Mouse (Mus musculus): Measurements from ENCODE around the gene Zfp184.
"Not testable (repeated sequence)": the region's sequence is repeated elsewhere in the genome, so short reads cannot be mapped to it uniquely, and the experiment has no call there.

The Zfp184 gene

DNA sequence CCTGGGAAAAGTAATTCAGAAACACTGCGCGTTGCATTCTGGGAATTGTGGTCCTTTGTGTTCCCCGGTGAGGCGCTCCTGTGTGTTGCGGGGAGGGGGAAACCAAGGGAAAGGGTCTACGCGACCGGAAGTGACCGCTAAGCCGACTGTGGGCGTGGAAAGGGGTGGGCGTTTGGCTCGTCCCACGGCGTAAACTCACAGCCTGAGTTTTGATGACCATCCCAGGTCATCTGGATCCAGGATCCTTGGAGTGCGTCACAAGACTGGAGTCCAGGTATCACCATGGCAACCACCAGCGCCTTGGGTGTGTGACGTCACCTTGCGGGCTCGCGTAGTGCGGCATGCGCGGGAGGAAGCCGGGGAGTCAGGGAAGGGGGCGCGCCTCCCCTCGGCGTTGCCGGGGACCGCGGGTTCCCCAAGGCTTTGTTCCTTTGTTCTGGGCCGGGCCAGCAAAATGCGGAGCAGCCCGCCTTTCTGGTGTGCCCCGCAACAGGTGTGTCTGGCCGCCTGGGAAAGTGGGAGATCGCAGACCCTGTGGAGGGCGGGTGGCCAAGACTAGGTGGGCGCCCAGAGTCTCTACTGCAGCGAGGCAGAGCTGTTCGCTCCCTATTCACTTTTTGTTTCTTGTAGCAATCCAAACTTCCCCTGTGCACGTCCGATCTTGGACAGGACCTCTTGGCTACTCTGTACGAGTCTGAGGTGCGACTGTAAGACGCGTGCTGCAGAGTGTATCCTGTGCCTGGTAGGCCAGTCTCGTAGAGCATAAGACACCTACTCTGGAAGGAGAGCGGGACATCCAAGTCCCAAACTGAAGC, at the start of gene Zfp184:
TSS of gene Zfp184 (plus strand) at position 169 of the 815 bp plus-strand sequence.
- peak; percentile 97 for DNase-seq (ENCODE audit: low read depth, low spot score)

DNA sequence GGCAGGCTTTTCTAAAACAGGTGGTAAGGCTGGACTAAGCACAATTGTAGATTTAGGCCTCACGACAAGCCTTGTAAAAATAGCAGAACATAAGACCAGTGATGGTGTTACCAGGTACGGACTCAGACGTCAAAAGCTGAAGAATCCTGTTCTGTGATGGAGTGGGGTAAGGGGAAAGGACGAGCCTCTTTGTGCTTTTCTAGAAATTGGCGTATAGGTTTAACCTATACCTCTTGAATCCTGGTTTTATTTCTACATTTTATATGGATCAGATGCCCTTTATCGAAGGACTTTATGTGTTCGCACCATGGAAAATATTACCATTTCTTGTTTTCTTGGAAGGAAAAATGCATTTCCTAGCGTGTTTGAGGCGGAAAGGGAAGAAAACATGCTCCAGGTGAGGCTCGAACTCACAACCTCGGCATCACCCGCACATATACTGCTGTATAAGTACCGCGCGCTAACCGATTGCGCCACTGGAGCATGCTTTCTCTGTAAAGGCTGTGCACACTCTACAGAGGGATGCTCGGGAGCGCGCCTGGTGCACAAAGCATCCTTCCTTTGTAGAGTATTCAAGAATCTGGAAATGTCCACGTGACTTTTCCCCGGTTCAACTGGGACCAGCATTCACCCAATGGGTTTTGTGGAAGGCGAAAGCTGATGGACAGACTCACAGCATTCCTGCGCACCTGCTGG, 48.2 kb upstream of the Zfp184 start:
- DNase-seq (ENCODE audit: low read depth, low spot score): peak; percentile 91

DNA sequence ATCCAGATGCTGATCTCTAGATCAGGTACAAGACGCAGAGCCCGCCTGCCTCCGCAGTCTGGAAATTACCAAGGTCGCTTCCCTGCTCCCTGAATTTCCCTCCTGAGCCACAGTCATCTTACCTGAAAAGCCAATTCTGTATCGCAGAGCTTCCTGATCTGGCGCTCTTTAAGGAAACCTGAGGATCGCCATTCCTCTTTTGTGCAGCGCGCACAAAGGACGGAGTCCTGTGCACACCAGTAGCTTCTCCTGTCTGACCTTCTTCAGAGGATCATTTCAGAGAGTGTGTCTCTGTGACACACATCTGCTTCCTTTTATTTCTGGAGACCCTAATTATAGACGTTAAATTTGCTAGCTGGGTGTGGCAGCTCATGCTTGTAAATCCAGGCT, 47.7 kb upstream of the Zfp184 start:
- no peak for DNase-seq (ENCODE audit: low read depth, low spot score)

DNA sequence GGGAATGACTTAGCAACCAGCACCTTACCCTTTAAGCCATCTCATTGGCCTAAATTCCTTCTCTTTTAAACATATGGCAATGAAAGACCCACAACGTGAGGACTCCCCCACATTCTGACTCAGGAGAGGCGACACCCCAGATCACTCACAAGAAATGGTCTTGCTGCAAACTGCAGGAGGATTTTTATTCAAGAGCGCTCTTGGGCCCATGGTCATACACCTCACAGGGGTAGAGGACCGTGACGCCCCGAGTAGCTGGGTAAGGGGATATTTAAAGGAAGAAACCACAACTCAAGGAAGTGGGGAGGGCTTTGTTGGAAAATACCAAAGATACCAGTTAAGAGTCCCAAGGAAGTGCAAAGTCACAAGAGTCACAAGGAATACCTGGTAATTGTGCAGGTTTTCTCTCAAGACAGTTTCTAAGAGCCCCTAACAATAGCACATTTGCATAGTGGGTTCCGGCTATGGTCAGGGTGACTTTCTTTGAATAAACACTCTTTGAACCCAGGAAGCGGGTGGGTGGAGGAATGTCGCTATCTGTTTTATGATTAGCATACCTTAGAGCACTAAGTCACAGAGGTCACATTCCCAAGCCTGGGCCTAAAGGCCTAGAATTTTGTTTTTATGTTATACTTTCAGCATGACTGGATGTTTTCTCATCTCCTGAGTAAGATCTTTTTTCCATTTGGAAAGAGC, 43.9 kb upstream of the Zfp184 start:
- DNase-seq (ENCODE audit: low read depth, low spot score): not testable (repeated sequence)

DNA sequence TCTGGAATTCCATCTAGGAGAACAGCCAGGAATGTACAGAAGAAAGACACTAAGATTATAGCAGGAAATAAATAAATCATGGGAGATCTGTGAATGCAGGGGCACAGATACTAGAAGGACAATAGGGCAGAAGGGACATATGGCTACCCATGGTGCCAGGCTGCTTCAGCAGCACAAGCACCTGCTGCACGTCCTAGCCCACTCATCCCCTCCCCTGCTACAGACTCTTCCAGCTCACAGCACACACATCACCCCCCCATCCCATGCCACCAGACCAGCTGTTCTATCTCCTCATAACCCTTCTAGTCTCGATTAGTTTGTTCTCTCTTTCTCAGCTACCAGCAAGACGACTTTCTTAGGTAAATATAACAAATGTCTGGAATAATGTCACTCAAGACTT, 41.4 kb upstream of the Zfp184 start:
- no peak for DNase-seq (ENCODE audit: low read depth, low spot score)

DNA sequence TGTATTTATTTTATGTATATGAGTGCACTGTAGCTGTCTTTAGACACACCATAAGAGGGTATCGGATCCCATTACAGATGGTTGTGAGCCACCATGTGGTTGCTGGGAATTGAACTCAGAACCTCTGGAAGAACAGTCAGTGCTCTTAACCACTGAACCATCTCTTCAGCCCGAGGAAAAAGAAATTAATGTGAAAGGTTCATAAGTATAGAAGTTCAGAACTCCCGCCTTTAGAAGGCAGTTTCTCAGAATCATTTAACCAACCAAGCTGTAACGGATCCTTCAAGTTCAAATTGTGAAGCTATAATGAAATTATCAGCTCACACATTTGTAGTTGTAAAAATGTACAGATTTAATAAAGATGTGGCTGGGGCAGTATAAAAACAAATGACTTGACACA, 40.8 kb upstream of the Zfp184 start:
- not testable (repeated sequence) for DNase-seq (ENCODE audit: low read depth, low spot score)

DNA sequence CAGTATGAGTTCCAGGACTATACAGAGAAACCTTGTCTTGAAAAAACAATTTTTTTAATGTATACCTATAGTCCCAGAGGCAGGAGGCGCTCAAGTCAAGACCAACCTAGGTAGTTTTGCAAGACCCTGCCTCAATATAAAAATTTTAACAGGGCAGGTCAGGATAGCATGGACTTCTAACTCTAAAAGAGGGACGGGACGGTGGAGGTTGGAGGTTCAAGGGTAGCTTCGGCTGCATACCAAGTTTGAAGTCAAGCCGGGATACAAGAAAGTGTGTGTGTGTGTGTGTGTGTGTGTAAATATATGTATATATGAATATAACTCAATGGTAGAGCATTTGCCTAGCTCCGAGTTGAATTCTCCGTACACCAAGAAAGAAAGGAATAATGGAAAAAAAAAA, 38.6 kb upstream of the Zfp184 start:
- no peak for DNase-seq (ENCODE audit: low read depth, low spot score)

DNA sequence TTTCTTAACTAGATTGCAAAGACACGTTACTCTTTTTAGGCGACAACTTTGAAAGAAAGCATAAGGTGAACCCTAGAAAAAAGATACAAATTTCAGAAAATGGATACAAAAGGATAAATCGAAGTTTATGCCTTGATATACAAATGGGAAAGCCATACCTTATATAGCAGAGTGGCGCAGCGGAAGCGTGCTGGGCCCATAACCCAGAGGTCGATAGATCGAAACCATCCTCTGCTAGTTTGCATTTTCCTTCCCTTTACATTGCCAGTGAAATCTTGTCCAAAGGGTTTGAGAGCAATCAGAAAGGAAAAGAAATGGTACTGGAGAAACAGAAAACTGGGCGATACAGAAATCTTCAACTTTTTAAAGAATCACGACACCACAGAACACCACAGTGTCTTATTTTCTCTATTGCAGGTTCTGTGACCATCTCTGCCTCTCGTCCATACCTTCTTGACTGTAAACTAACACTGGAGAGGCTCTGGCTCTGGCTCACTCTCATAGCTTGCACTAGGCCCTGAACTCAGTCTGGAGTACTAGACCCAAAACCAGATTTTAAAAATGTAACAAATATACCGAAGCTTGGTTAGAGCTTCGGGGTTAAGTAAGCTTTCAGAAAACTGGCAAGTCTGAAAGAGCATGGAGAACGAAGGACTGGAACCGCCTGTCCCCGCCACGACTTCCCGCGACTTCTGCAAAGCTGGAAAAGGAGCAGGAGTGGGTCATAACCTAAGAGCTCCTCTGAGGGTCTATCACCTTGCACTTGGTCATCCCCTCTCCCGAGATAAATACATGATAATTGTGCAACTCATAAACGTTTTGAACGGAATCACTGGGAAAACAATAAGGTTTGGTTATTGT, 37.7 kb upstream of the Zfp184 start:
- DNase-seq (ENCODE audit: low read depth, low spot score): peak; percentile 35

DNA sequence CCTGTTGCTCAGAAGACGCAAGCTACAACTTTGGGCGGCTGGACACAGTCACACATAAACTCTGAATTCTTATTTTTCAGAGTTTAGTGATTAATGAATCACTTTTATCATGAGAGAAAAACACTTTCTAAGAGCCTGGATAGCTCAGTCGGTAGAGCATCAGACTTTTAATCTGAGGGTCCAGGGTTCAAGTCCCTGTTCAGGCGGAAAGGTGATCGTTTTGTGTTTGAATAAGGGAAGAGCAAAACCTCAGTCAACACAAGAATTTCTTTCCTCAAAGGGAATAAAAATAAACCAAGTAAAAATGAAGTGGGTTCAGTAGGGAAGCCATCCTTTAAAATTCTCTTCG, 37.1 kb upstream of the Zfp184 start:
- DNase-seq (ENCODE audit: low read depth, low spot score): not testable (repeated sequence)

DNA sequence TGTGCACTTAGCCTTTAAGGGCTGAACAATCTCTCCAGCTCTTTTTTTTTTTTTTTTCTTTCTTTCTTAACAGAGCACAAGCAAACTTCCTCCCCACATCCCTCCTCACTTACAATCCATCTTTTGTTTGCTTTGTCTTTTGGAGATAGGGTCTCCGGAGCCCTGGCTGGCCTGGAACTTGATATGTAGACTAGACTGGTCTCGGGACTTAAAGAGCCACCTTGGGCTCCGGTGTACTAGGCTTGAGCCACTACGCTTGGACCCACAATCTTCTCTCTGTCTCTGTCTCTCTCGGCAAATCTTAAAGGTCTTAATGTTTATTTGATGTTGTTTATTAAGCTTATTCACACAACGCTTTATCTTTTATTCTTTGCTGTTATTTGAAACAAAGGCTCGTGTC, 34.2 kb upstream of the Zfp184 start:
- DNase-seq (ENCODE audit: low read depth, low spot score): no peak

DNA sequence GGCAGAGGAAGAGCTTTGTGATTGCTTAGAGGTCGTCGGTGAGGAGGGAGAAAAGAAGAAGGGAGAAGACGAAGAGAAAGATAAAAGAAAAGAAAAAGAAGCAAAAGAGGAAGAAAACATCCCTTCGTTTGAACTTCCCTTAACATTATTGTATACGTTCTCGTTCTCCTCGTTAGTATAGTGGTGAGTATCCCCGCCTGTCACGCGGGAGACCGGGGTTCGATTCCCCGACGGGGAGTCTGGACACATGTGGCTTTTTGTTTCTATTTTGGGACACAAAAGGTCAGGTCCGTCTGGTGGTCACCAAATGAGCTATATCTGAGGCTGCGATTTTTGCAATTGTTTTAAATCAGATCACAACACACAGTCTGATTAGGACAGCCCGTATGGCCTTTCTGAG, 33.7 kb upstream of the Zfp184 start:
- DNase-seq (ENCODE audit: low read depth, low spot score): no peak

DNA sequence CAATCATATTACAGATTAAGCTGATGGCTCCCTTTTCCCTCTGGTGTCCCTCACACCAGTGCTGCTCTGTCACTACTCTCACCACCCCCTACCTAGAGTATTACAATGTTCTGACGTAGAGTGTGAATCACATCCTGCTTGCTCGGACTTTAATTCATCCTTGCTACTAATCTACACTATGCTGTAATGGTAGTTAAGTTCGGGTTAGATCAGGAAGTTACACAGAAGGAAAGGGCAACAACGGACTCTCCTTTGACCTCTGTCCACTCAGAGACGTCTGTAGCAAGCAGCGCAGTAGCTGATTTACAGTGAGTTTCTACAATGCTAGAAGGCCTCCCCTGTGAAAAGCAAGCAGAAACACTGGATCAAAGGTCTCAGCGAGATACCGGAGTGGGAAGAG, 31.0 kb upstream of the Zfp184 start:
- no peak for DNase-seq (ENCODE audit: low read depth, low spot score)

DNA sequence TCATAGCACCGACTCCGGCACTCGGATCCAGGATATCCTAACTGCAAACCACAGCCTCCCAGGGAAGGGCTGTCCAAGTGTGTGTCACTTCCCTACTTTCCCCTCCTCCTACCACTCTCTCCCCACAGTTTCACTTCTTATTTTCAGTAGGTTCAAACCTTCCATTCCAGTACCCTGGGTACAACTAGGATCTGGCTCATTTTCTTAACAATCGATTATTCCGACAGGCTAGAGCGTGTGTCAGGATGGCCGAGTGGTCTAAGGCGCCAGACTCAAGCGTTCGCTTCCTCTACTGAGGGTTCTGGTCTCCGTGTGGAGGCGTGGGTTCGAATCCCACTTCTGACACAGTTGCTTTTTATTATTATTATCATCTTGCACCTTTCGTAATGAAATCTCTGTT, 30.3 kb upstream of the Zfp184 start:
- DNase-seq (ENCODE audit: low read depth, low spot score): no peak

DNA sequence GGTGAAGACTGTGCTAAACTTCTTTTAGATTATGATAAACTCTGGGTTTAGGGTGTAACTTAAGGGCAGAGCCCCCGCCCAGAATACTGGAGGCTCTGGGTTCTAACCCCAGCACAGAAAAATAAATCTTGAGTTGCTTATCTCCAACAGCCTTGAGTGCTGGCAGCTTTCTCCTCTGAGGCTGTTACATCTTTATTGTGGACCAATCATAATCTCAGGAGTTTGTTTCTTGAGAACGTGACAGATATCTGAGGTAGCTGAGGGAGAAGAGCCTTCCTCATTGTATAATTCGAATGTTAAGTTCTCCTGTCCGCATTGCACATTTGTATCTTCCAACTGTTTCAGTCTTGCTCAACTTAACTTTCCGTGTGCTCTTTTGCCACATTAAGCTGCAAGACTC, 29.4 kb upstream of the Zfp184 start:
- DNase-seq (ENCODE audit: low read depth, low spot score): no peak

DNA sequence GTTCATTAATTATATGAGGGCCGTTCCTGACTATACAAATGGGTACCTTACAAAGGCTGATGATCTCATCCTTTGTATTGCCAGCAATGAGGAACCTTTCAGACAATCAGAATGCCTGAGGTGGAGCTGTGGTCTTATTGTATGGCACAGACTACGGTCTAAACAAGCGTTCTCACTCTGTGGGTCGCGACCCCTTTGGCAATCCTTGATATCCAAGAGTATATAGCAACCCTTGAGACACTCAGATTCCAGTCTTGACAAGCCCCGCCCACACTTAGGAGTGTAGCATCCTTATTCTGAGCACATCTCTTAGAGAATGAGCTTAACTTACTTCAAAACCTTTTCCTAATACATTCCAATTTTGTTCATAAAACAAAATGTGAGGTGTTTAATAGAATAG, 28.8 kb upstream of the Zfp184 start:
- no peak for DNase-seq (ENCODE audit: low read depth, low spot score)

DNA sequence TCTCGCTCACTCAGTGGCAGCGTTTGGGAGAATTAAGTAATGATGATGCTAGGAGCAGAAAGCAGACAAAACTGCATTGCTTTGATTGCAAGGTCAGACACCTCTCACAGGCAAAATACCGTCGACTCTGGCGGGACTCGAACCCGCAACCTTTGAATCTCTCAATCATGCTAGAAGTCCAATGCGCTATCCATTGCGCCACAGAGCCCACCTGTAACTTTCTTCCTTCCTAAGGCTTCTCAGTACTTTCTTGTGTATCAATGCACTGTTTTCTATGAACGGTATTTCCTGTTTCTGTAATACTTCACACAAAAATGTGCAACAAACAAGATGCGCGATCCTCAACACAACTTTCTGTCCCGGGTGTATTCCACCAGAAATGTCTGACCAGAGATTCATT, 27.9 kb upstream of the Zfp184 start:
- no peak for DNase-seq (ENCODE audit: low read depth, low spot score)

DNA sequence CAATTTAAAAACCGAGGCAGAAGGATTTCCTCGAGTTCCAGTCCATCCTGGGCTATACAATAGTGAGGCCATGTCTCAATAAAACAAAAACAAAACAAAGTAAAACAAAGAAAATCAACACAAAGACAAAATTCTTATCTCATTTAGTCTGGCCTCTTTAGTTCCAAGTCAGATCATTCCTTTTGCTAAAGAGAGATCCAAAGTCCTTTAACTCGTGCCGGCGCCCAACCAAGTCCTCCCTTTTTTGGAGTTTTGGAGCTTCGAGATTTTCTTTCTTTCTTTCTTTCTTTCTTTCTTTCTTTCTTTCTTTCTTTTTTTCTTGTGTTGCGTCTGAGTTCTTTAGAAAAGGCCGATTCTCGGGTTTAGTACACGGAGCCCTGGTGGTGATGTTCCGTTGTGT, 27.4 kb upstream of the Zfp184 start:
- no peak for DNase-seq (ENCODE audit: low read depth, low spot score)

DNA sequence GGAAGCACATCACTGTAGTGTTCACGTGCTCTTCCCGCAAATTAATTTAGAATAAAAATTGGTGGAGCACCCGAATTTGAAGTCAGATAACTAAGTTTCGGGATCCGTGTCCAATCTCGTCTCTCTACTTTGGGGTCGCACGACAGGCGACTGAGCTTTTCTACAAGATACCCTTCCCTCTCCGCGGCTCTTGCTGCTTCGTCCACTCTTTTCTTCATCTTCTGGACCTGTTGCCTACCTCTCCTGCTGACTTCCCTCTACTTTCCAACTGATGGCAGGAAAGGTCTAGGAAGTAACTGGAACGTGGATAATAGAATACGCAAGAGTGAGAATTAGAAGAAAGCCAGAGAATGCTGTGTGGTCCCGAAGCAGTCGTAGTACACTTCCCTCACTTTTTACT, 26.9 kb upstream of the Zfp184 start:
- no peak for DNase-seq (ENCODE audit: low read depth, low spot score)

DNA sequence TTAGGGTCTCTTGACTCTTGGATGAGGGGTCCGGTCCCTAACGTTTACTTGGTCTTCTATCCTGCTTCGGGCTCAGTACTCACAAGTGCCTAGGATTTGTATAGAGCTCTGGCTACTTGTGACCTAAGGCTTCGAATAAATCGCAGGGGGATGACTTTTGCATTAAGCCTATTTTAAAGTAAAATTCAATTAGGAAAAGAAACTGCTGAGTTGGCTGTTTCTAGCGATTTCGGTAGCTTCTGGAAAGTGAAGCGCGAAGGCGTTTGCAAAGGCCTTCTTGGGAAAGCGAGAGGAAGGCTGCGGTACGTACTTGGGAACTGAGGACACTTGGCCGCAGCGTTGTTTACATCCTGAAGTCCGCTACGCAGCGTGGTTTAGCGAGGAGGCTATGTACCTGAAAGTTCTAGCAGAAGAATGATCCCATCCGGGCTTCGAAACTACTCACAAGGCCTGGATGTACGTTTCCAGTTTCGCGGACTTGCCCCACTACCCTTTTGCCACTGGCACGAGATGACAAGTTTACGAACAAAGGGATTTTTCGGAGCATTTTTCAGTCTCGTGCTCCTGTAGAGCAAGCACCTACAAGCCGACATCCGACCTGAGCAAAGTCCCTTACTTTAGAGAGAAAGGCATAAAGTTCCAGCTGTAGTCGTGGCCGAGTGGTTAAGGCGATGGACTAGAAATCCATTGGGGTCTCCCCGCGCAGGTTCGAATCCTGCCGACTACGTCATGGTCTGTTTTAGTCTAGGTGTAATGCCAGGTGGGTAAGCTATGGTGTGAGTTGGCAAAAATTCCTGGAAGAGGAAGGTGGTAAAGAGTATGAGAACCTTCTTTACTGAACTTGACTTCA, 26.1 kb upstream of the Zfp184 start:
- no peak for DNase-seq (ENCODE audit: low read depth, low spot score)

DNA sequence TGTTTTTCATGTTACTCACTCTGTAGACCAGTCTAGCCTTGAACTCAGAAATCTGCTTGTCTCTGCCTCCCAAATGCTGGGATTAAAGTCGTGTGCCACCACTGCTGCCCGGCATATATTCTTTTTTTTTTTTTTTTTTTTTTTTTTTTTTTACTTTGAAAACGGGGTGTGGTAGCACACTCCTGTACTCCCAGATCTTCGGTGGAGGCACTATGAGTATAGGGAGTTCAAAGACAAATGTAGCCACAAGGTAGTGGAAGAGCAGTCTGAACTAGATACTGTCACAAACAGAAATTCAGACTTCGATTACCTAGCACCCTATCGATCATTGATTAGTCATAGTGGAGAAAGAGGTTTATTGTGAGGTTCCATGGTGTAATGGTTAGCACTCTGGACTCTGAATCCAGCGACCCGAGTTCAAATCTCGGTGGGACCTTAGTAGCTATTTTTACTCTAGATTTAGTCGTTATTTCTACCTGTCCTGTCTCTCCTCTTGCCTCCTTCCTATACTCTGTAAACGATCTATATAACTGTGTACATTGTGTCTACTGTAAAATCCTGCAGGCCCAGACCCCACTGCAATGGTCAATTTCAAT, 25.0 kb upstream of the Zfp184 start:
- DNase-seq (ENCODE audit: low read depth, low spot score): no peak
